Mouse (Mus musculus) B cell, adult 2 months (primary cell): ENCODE measurements at regions not wholly inside any gene's neighbourhood (a gene's known extent, or its start where the extent isn't known, plus 50 kb on each side); places are given as distances from the start of the nearest gene placed in this dataset.

Source experiments
- DNase-seq, 2 experiments: peaks; one replicate each; pipeline ENCODE4 v3.0.0; 2022

GRCm38 (mm10) chr3:105228401-105228800 lies 161.8 kb downstream of the 4930564D02Rik start:
- DNase-seq = no peak

GRCm38 (mm10) chr3:105241048-105241447 lies 174.4 kb downstream of the 4930564D02Rik start:
- DNase-seq = no peak

- DNase-seq = no peak
These were observed 190.5 kb downstream of the 4930564D02Rik start for GRCm38 (mm10) chr3:105257096-105257495.

- DNase-seq = peak; percentile 3 to 4
These were observed 176.9 kb upstream of the Kcnd3 start for GRCm38 (mm10) chr3:105275241-105275640.

- DNase-seq = no peak
These were observed 171.2 kb upstream of the Kcnd3 start for GRCm38 (mm10) chr3:105280971-105281370.

- DNase-seq = no peak
These were observed 170.4 kb upstream of the Kcnd3 start for GRCm38 (mm10) chr3:105281686-105282085.

GRCm38 (mm10) chr3:105298273-105298672 lies 153.9 kb upstream of the Kcnd3 start:
- DNase-seq = no peak

- no peak for DNase-seq
These were observed 151.2 kb upstream of the Kcnd3 start for GRCm38 (mm10) chr3:105300693-105301548.

GRCm38 (mm10) chr3:105307676-105308075 lies 144.5 kb upstream of the Kcnd3 start:
- no peak for DNase-seq

GRCm38 (mm10) chr3:105309020-105309419 lies 143.1 kb upstream of the Kcnd3 start:
- no peak for DNase-seq

GRCm38 (mm10) chr3:105353268-105353667 lies 98.9 kb upstream of the Kcnd3 start:
- no peak for DNase-seq

- no peak for DNase-seq
These were observed 97.8 kb upstream of the Kcnd3 start for GRCm38 (mm10) chr3:105354123-105354931.

- no peak for DNase-seq
These were observed 94.6 kb upstream of the Kcnd3 start for GRCm38 (mm10) chr3:105357511-105357910.

GRCm38 (mm10) chr3:105359636-105360035 lies 92.5 kb upstream of the Kcnd3 start:
- no peak for DNase-seq

- no peak for DNase-seq
These were observed 87.4 kb upstream of the Kcnd3 start for GRCm38 (mm10) chr3:105364685-105365084.

GRCm38 (mm10) chr3:105366806-105367205 lies 85.3 kb upstream of the Kcnd3 start:
- no peak for DNase-seq

- no peak for DNase-seq
These were observed 84.2 kb upstream of the Kcnd3 start for GRCm38 (mm10) chr3:105367972-105368371.

GRCm38 (mm10) chr3:105372371-105372828 lies 79.7 kb upstream of the Kcnd3 start:
- DNase-seq = no peak

GRCm38 (mm10) chr3:105374306-105374705 lies 77.8 kb upstream of the Kcnd3 start:
- no peak for DNase-seq

- DNase-seq = no peak
These were observed 77.3 kb upstream of the Kcnd3 start for GRCm38 (mm10) chr3:105374836-105375235.

GRCm38 (mm10) chr3:105375383-105375782 lies 76.7 kb upstream of the Kcnd3 start:
- DNase-seq = no peak

GRCm38 (mm10) chr3:105375820-105376219 lies 76.3 kb upstream of the Kcnd3 start:
- DNase-seq = no peak

GRCm38 (mm10) chr3:105376346-105376745 lies 75.8 kb upstream of the Kcnd3 start:
- DNase-seq = no peak

GRCm38 (mm10) chr3:105380818-105381217 lies 71.3 kb upstream of the Kcnd3 start:
- no peak for DNase-seq
